Mouse (Mus musculus) left cerebral cortex, adult 8-10 months (tissue): Measurements from ENCODE around the gene Nkx1-2. TPM values are rescaled to one million over a fixed set of nuclear protein-coding genes. Genes with fewer than 3 reads are reported as not detected.

Experiments used
- DNase-seq, 2 experiments: peaks; one replicate each; pipeline ENCODE4 v3.0.0; 2022; ENCODE audit warnings: low spot score in 2 of 2
- total RNA-seq, 4 experiments: library from RNA; stranded (reverse); gene quantifications; 2 replicates each; pipeline ENCODE4 v1.2.4; 2022

The Nkx1-2 gene
- under 1 TPM in 2 of 4 experiments, not detected in 2; 0.14 to 0.15 TPM for total RNA-seq

- DNase-seq = no peak
Observed at GRCm38 (mm10) chr7:132599071-132599975, at the start of gene Nkx1-2. Gene Nkx1-2, minus strand, starts transcription at chr7:132599637.

DNA sequence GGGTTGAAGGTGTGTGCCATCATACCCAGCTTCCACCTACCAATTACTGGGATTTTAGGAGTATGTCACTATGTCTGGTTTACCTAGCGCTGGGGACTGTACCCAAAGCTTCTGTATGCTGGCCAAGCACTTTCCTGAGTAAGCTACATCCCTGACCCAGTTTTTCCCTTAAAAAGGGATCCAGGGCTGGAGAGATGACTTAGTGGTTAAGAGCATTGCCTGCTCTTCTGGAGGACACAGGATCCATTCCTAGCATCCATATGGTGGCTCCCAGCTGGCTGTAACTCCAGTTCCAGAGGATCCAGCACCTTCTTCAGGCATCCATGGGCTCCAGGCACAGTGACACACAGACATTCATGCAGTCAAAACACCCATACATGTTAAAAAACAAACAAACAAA lies 47.1 kb upstream of the Nkx1-2 start:
- DNase-seq = no peak

DNA sequence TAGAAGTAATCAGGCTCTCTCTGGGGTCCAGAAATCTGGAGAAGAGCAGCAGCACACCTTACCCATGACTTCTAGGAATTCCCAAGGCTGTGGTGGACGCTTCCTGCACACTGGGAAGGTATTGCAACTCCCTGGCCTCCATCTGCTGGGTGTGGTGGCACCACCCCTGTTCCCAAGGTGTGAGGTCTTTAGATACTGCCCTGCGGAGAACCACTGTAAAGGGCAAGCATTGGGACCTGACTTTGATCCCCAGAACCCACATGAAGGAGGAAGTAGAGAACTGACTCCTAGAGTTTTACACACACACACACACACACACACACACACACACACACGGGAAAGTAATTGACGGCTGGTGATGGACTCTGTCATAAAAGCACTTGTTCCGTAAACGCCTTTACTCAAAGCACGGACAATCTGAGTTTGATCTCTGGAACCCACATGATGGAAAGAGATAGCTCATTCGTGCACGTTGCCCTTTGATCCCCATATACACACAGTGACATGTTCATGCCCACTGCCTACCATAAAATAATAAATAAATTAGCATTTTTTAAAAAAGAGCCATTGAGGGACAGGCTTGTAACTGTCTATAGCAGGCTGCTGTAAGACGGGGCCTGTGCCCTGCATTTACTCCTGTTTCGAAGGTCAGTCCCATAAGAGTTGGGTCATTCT lies 45.3 kb upstream of the Nkx1-2 start:
- DNase-seq = no peak

DNA sequence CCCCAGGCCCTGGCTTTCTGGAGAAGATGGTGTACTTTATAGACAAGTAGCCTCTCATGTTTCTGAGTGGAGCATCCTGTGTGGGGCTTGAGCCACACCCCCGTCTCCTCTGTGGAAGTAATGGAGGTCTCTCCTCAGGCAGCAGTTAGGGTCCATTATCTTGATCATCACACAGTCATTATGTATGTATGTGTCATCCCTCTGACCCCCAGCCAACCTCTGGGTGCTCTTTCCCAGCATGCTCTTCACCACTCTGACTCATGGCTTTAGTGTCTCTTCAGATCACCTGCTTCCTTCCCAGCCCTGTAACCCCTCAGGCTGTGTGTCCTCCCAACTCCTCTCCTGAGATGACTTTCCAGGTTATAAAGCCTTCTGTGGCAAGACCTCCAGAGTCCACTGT lies 42.2 kb upstream of the Nkx1-2 start:
- DNase-seq = no peak

- no peak for DNase-seq
Observed at GRCm38 (mm10) chr7:132640946-132641345, 41.5 kb upstream of the Nkx1-2 start.

- DNase-seq = no peak
Observed at GRCm38 (mm10) chr7:132638446-132639087, 39.1 kb upstream of the Nkx1-2 start.

DNA sequence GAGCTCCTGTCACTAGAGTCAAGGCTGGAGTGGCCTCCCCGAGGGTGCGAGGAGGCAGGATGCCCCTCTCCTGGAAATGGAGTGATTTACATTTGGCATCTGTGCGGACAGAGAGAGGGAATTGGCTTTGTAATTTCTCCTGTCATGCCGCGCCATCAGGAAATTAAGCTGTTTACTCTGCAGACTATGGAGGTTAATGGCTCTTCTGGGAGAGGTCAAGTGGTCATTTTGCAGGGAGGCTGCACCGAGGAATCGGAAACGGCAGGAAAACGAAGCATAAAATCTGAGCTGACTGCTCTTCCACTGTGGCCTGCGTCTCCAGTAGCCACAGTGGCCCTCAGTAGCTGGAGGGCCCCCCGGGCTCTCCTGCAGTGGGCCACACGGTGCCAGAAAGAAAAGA lies 37.9 kb upstream of the Nkx1-2 start:
- no peak for DNase-seq

GRCm38 (mm10) chr7:132631313-132631712 lies 31.9 kb upstream of the Nkx1-2 start:
- peak in 1 of 2 experiments; percentile 51 for DNase-seq

- DNase-seq = no peak
Observed at GRCm38 (mm10) chr7:132627448-132627847, 28.0 kb upstream of the Nkx1-2 start.

- no peak for DNase-seq
Observed at GRCm38 (mm10) chr7:132626174-132626573, 26.7 kb upstream of the Nkx1-2 start.

DNA sequence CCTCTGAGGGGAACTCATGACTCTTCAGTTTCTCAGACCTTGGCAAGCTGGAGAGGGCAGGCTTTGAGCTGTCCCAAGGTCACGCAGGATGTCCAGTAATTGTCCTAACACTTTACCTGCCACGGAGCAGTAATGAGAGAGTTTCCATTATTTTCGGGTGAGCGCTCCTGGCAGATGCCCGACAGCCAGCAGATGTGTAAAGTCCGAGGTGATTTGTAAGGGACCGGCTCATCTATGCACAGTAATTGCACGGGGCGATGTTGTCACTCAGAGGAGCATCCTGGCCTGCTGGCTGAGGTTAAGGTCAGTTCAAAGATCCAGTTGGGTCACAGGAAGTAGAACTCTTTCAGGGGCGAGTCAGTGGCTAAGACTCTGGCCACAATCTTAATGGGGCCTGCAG lies 24.7 kb upstream of the Nkx1-2 start:
- DNase-seq = no peak

GRCm38 (mm10) chr7:132619975-132620918 lies 20.8 kb upstream of the Nkx1-2 start:
- no peak for DNase-seq

GRCm38 (mm10) chr7:132619549-132619948 lies 20.1 kb upstream of the Nkx1-2 start:
- no peak for DNase-seq

GRCm38 (mm10) chr7:132617021-132617564 lies 17.7 kb upstream of the Nkx1-2 start:
- DNase-seq = no peak

DNA sequence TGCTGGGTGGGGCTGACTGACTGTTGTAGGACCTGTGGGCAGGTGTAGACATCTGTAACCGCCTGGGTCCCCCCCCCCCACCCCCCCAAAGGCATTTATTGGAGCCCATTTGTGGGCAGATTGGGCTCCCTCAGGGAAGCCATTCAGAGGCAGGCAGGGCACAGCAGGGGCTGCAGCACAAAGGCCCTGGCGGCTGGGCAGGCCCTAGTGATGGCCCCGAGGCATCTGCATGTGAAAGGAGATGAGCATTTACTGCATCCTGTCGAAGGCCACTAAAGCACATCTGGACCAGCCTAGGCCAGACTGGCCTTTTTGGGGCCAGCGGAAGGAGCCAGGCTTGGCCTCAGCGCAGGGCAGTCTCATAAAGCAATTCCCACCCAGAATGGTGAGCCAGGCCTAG lies 17.0 kb upstream of the Nkx1-2 start:
- DNase-seq = no peak

DNA sequence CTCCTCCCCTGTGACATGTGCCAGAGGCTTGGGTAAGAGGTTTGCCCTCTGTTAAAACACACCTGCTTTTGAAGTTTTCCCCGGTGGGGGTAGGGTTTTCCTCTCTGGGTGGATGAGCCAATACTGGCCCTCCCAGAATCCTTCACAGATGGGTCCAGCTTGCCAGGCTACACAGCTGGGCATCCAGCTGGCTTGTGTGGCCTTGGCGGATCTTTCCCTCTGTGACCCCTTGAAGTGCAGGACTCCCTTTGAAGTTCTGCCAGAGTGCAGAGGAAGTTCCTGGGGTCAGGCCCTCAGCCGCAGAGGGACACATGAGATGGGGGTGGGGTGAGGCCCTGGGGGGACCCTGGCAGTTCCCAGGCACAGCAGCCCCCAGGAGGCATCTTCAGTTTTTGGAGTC lies 15.9 kb upstream of the Nkx1-2 start:
- no peak for DNase-seq

DNA sequence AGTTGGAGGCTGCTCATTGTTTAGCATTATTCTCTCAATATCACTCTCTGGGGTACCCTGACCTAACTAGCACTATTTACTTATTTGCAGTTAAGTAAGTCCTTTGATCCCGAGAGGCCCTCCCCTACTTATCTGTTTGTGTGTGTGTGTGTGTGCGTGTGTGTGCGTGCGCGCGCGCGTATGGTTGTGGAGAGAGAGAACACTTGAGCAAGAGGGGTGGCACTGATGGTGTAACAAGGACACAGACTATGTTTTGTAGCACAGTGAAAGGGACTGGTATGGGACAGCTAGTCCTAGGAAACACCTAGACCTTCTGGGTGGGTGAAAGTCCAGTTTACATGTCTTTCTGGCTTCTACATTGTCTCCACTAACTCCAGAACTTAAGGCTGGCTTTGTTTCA lies 12.1 kb upstream of the Nkx1-2 start:
- DNase-seq = no peak

- DNase-seq = peak; percentile 61 to 67
Observed at GRCm38 (mm10) chr7:132610468-132611318, 11.3 kb upstream of the Nkx1-2 start, which contains the start of gene Lhpp. Gene Lhpp, plus strand, starts transcription at chr7:132610638.

- no peak for DNase-seq
Observed at GRCm38 (mm10) chr7:132608316-132609020, 9.0 kb upstream of the Nkx1-2 start.
